Mouse (Mus musculus) lung, postnatal 36 days (tissue): ENCODE measurements around the gene Dmgdh.

Source experiments
- DNase-seq: peaks from one replicate; pipeline ENCODE4 v3.0.0; 2022; ENCODE audit warnings: mixed read lengths

Dmgdh gene

DNA sequence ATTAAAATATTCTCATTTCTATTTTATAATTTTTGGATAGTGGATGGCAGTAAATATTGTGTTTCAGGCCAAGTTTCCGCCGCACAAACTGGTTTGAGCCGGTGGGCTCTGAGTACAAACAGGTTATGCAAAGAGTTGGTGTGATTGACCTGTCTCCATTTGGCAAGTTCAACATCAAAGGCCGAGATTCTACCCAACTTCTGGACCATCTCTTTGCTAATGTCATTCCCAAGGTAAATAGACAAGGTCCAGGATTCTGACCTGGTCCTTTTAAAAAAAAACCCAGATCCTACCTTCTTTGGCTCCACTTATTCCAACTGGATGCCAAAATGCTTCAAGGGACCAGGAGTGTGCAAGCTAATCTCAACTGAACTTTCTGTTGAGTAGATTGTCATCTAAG is 37.0 kb downstream of the Dmgdh start:
- no peak for DNase-seq

DNA sequence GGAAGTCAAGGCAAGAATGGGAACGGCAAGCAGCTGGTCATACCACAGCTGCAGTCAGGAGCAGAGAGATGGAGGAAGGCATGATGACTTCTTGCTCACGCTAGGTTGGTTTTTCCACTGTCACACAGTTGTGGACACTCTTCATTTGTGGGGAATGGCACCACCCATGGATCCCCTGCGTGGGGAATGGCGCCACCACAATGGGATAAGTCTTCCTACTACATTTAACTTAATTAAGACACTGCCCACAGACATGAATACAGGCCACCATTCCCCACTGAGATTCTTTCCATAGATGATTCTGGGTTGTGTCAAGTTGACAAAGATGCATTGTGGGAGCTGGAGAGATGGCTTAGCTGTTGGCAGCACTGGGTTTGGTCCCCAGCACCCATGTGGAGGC is 38.1 kb downstream of the Dmgdh start:
- DNase-seq = no peak

DNA sequence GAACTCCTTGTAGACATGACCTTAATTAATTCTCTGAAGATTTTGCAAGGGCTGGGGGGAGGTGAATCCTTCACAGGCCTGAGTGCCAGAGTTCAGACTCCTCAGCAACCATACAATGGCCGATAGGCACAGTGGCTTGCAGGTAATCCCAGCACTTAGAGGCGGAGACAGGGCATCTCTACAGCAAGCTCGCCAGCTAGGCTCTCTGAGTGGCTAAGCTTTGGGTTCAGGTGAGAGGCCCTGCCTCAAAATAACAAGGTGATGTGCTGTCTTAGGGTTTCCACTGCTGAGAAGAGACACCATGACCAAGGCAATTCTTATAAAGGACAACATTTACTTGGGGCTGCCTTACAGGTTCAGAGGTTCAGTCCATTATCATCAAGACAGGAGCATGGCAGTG is 39.6 kb downstream of the Dmgdh start:
- no peak for DNase-seq

DNA sequence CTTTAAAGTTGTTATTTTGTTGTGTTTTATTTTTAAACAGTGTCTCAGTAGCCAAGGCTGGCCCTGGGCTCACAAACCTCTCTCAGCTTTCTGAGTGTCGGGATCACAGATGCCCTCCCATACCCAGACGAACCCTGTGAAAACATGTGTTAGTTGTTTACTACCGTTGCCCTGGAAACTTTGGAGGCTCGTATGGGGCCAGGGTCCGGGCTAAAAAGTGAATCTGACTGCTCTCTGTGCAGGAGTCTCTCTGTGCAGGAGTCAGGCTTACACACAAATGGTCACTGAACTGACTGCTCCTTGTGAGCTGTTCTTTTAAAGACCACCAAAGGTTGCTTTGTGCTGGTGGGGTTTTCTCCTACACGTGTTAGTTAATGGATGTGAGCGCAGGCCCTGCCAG is 42.9 kb downstream of the Dmgdh start:
- no peak for DNase-seq

DNA sequence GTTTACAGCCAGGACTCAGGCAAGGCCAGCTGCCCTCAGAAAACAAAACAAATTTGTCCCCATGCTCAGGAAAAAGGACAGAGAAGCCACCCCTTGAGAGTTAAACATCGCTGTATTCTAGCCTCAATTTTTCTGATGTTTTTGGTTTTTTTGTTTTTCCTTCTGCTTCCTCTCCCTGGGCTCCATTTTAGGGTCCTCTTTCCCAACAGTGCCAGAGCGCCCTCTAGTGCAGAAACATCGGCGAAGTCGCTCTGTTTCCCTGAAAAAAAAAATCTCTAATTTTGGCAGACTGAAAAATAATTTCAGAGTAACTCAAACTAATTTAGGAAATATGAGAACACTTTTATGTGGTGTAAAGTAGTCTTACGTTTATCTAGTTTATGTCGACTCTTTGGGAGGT is 44.7 kb downstream of the Dmgdh start:
- DNase-seq = peak; percentile 54

DNA sequence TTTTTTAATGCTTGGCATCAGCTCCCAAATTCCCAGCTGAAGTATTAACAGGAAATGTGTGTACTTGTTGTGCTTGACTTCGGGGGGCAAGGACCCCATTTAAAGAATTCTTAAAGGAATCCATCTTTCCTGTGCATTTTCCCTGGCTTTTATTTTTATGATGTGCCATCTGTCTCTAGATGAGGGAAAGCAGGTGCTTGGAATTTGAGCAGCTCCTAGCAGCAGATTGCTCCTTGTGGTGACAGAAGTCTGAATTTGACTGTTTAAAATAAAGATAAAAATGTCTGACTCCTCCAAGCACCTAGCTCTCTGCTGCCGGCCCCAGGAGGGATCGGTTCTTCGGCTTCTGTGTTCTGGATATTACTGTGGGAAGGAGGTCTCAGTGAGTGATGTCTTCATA is 47.7 kb downstream of the Dmgdh start:
- DNase-seq = no peak

DNA sequence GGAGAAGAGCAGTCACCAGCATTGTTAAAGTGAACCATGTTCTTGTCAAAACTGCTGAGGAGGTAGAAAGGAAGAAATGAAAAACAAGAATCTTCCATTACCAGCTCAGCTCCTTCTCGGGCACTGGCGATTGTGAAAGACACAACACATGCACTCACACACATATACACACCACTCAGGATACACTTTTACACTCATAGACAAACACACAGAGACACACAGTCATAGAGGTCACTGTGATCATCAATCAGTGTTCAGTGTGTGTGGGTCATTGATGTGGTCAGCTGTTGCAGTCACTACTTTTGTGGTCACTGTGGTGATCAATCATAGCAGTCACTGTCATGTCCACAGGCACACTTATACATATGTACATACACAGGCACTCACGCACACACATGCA is 49.2 kb downstream of the Dmgdh start:
- DNase-seq = no peak

DNA sequence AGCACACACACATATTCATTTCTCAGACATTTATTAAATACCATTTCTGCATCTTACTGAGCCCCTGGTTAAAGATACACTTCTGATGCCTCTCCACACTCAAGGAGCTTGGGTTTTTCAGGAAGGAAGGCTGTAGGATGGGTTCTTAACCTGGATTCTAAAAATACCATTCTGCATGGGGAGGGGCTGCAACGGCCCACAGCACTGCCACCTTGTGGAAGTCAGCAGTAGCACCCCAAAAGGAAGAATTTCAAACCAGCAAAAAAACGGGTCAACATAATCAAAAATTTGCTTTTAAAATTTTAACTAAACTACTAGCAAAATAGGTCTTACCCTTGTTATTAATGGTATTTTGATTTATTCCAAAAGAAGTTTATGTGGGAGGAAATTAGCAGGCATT is 50.0 kb downstream of the Dmgdh start:
- peak; percentile 1 for DNase-seq

DNA sequence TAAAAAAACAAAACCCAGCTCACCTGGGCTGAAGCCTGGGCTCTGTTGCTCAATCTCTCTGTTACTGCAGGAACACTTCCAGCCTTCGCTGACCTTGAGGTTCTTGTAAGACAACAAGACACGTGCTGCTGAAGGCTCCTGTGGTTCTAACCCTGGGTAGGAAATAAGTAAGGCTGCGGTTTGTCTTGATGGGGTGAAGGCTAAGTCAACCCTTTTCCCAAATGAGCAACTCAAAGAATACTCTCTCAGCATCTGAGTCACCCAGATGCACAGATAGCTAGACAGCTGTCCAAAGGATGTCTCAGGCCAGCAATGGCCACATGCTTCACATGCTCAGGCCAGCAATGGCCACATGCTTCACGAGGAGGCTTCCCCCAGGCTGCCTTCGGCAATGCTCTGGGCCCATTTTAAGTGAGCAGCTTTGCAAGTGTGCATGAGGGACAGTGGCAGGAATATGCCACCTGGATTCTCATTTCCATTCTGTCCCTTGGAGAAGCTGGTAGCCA is 61.0 kb downstream of the Dmgdh start:
- DNase-seq = no peak

DNA sequence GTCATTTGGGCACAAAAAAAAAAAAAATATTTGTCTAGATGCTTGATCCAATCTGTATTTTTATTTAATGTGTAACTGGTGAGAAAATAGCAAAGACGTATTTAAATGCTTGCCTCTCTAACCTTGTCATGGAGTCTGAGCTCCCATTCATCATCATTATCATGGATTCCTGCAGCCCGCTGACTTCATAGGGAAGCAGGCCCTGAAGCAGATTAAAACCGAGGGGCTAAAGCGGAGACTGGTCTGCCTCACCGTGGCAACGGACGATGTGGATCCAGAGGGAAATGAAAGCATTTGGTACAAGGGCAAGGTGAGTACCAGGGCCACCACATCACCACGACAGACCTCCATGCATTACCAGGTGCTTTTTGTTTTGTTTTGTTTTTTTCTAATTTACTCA is 69.9 kb downstream of the Dmgdh start:
- no peak for DNase-seq

DNA sequence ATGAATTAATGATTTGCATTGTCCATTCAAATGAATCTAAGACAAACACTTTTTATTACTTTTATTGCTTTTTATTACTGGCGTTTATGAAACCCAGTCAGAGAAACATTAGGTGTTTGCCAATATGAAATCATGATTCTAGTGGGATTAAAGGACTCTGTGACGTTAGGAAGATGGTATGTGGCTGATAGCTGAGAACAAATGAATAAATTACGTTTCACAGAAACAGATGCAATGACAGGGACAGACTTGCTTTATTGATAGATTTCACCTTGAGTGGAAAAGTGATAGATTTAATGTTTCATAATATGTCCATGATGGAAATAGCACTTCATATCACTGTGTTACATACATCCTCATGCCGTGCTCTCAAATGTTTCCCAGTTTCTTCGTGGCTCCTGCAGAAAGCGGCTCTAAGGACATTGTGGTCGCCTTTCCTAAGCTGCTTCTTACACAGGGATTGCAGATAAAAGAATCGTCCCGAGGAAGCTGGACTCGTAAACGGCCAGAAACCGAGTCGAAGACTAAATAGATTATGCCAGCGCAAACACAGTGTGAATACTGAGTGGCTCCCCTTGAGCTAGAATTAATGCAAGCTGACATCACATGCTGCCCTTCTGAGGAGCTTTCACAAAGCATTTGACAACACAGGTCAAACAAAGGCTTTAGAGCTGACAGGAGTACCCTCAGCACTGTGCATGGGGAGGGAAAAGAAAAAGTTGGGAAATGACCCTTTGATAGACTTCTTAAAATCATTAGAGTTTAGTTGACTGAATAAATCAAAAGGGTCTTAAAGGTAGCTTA is 78.6 kb downstream of the Dmgdh start:
- no peak for DNase-seq

DNA sequence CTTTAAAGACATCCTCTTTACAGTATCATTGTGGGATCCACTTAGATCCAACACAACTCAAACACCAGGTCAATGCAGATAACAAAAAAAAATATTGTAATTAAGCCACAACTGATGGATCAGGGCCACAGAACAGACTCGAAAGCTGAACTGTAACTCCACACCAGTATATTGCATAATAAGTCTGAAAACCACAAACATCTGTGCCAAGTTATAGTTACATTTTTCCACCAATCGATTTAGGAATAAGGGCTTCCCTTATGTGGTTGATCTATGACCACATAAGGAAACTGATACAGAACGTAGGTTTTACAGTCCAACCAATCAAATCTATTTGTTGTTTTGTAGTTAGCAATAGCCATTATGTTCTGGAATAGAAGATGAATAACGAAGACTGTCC is 80.9 kb downstream of the Dmgdh start:
- no peak for DNase-seq

DNA sequence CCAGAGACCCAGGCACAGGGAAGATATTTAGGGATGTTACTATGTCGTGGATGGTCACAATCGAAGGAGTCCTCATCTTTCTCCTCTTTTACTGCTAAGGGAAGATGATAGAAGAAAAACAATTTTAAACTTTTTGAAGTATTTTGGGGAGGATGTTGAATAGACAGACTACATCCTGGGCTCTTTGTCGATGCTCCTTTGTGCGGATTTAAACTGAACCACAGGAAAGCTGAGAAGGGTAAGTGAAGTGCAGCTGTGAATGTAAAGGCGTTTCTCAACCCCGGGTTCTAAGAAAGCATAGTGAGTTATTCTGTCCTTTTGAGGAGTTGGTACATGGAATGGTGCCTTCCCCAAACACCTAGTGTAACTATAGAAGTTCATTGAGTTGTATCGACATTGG is 82.4 kb downstream of the Dmgdh start:
- DNase-seq = no peak

DNA sequence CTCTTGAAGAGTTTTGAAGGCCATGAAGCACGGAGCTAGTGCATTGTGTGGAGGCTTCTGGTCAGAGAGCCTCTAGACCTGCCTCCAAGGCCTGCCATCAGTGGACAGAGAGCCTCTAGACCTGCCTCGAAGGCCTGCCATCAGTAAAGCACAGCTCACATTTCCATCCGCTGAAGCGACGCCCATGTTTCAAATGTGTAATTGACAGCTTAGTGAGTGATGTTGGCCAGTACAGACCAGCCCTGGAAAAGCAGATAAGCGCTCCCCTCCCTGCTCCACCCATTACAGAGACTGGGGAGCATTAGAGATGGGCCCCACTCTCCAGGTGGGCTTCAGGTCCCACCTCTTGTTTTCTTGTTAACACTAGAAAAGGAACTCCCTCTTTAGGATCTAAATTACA is 83.3 kb downstream of the Dmgdh start:
- no peak for DNase-seq

DNA sequence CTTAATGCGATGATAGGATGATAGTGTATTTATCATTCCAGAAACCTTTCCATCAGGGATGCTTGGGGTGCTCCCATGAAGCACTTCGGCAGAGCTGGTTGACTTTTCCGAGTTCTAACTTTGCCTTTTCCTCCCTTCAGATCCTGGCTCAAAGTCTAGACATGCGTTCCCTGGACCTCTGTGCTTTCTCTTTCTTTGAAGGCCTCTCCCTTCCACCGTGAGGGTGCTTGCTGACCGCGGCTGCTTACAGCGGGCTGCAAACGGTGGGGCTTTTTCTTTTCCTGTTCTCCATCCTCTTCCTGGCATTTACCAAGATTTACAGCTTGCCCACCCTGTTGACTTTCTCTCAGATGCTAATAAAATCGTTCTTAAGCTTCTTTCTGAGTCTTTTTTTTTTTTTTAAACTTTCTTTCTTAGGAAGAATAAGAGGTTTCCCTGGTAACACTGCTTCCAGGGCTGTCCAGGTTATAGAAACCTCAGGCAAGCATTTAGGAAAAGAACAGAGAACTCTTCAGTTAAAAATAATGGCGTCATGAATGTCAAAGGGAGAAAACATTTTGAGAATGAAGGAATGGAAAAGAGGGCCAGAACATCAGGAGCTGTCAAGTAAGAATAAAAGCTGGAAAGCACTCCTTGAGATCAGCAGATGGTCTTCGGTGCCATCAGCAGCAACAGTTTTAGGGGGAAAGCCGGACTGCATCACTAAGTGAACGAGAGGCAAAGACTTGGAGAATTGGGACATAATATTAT is 84.1 kb downstream of the Dmgdh start:
- DNase-seq = no peak

DNA sequence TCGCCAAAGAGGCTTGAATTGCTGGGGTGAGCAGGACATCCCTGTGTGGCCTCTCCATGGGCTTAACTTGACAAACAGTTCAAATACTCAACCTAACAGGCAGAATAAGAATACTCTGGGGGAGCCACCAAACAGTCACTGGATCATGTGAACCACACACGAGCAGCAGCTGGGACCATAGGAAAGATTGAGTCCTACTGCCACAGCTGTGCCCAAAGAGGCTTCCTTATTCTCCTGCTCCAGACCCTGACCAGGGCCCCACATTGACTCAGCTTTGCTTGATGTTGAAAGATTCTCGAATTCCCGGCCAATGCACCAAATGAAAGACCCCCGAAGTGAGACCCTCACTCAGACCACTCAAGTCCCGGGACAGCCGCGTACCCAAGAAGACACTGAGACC is 87.6 kb downstream of the Dmgdh start:
- DNase-seq = no peak

DNA sequence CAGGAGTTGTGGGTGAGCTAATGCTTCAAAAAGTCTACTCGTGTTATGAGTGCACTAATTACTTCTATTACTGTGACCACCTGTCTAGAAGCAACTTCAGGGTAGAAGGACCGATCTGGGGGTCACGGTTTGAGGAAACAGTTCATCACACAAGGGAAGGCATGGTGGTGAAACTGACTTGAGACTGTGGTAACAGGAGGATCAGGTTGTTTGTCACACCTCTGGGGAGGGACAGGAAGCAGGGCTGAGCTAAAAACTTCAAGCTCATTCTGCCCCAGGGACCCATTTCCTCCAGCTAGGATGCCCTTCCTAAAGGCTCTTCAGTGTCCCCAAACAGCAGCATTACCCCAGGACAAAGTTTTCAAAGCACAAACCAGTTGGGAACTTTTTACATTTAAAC is 88.6 kb downstream of the Dmgdh start:
- no peak for DNase-seq

DNA sequence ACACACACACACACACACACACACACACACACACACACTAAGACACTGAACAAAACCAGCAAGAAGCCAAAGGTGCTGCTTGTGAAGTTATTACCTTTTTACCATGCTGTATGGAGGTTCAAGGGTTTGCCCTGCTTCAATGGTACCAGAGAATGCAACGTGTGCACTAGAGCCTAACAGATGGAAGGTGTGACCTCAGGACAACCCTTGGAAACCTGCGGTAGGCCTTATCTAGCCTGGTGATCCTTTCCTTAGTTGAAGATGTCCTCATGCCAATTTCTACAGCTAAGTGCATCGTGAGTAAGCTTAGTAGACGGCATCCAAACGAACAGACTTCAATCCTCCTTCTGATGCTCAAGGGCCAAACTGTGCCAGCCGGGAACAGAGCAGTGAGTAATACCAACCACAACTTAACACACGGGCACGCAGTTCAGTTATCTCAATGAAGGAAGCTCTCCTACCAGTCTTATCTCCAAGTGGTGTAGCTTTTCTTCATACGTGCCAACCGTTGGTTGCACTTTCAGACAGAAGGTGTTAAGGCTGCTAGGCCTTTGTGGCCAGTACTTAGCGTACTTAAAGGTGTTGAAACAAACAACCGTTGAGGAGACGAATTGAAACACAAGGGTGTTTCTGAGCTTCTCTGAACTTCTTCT is 90.2 kb downstream of the Dmgdh start:
- DNase-seq = no peak

DNA sequence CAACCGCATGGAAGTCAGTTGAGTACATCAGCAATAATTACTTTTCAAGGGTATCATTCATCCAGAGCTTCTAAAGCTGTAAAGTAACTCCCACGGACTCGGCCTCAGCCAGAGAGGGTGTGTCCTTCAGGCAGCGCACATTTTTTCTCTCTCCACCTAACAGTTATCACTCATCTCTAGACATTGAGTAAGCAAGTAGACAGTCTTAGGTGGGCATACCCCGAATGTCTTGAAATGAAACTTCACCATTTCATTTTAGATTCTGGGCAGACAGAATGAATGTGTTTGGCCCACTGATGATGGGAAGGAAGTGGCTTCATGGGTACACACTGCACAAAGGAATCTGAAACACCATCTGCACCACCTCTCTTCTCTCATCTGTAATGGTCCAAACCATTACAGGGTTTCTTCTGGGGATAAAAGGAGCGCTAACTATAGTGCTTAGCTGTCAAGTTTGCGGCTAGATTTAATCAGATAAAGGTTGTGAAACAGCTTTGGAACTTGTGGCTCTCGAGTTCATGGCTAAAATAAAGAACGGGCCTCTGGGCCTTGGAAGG is 96.9 kb downstream of the Dmgdh start:
- no peak for DNase-seq

DNA sequence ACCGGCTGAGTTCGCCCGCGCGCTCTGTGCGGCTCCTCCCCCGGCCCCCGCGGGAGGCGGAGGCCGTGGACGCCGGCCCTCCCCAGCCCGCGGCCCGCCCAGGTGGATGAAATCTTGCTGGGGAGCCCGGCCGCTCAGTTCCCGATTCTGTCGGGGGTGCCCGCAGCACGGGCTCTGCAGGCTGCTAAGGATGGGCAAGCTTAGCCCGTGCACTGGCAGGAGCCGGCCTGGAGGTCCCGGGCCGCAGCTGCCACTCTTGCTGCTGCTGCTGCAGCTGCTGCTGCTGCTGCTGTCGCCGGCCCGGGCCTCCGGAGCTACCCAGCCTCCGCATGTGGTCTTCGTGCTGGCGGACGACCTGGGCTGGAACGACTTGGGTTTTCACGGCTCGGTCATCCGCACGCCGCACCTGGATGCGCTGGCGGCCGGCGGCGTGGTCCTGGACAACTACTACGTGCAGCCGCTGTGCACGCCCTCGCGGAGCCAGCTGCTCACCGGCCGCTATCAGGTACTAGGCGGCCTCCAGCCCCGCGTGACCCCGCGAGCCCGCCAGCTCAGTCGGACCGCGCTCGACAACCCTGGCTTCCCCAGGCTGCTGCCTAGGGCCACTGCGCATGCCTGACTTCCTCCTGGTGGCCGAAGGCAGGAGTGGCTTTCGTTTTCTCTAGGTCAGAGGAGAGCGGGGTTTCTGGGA is 97.5 kb downstream of the Dmgdh start, which contains the start of gene Arsb:
Gene Arsb, plus strand, starts transcription at position 43 of the 691 bp plus-strand sequence.
- DNase-seq = peak; percentile 90

DNA sequence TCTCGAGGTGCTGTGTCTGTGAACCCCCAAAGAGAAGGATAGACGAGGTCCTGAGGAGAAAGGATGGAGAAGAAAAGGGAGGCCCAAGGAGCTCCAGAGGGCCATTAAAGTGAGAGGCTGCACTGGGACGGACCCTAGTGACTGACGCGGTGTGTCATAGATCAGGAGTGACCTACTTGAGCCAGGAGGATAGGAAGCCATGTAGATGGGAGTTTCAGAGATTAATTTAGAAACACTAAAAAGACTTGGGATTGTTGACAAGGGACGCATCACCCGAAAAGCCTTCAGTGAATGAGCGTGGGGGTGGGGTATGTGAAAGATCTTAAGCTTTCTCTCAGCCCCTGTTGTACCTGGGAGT is 98.0 kb downstream of the Dmgdh start:
- no peak for DNase-seq

DNA sequence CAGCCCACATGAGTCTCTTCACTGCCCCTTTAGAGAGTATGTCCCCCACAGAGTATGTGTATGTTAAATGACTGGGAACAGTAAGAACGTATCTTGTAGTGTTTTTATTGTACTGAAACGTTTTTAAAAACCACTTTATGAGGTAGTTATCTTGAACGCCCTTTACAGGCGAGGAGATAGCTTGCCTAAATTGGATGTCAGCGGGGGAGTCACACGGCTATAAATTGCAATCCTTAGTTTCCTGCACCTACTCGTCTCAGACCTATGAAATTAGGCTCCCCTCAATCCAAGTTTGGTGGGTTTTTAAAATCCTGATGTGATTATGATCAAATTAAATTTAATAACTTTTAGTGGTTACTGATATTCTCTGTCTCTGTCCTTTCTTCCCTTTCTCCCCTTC is 98.6 kb downstream of the Dmgdh start:
- DNase-seq = no peak
